Mouse (Mus musculus) MEL (cell line): ENCODE data around the gene Bcl10. TPM values are rescaled to one million over a fixed set of nuclear protein-coding genes. Genes with fewer than 3 reads are reported as not detected.

Experiments
- DNase-seq: peaks from one replicate; pipeline ENCODE4 v3.0.0; 2011; ENCODE audit warnings: low read depth, low spot score
- H3K27ac ChIP-seq: 2 replicates; pipeline ENCODE4 v1.5.1; 2012; ENCODE audit warnings: low read depth, mild to moderate bottlenecking, control low read depth, low read length, moderate library complexity; ENCODE audit not compliant: control insufficient read depth
- H3K27me3 ChIP-seq, 2 experiments: fragments of 150-350 bp in 1 of 2; sonication (generic) in 1 of 2; 2 replicates each; pipeline ENCODE4 v1.6.1; 2012; ENCODE audit warnings: low read length in 2 of 2, mild to moderate bottlenecking in 2 of 2, improper control_type of control experiment in 1 of 2, moderate library complexity in 1 of 2; ENCODE audit not compliant: insufficient read depth in 2 of 2, control insufficient read depth in 1 of 2
- H3K36me3 ChIP-seq, 2 experiments: 2 replicates each; pipeline ENCODE4 v1.6.1; 2012 to 2014; ENCODE audit warnings: low read length in 2 of 2, improper control_type of control experiment in 1 of 2, inconsistent platforms in 1 of 2, mild to moderate bottlenecking in 1 of 2; ENCODE audit not compliant: insufficient read depth in 2 of 2, control insufficient read depth in 1 of 2
- H3K4me1 ChIP-seq, 2 experiments: fragments of 150-350 bp in 1 of 2; sonication (generic) in 1 of 2; 2 replicates each; pipeline ENCODE4 v1.6.1; 2012; ENCODE audit warnings: low read length in 2 of 2, improper control_type of control experiment in 1 of 2, mild to moderate bottlenecking in 1 of 2; ENCODE audit not compliant: insufficient read depth in 2 of 2, control insufficient read depth in 1 of 2
- H3K4me3 ChIP-seq, 2 experiments: fragments of 150-350 bp in 1 of 2; sonication (generic) in 1 of 2; 2 replicates each; pipeline ENCODE4 v1.5.1; 2012; ENCODE audit warnings: low read depth in 2 of 2, low read length in 2 of 2, mild to moderate bottlenecking in 2 of 2, moderate library complexity in 2 of 2, control low read depth in 1 of 2, improper control_type of control experiment in 1 of 2; ENCODE audit not compliant: control insufficient read depth in 1 of 2, insufficient read depth in 1 of 2
- H3K79me2 ChIP-seq: 2 replicates; pipeline ENCODE4 v1.6.1; 2012; ENCODE audit warnings: mild to moderate bottlenecking, low read length, moderate library complexity; ENCODE audit not compliant: control insufficient read depth, poor library complexity, insufficient read depth
- H3K9ac ChIP-seq: 2 replicates; pipeline ENCODE4 v1.6.1; 2012; ENCODE audit warnings: low read depth, mild to moderate bottlenecking, control low read depth, low read length, moderate library complexity; ENCODE audit not compliant: control insufficient read depth, poor library complexity, severe bottlenecking
- H3K9me3 ChIP-seq: fragments of 150-350 bp; sonication (generic); replicated peaks from 2 replicates; pipeline ENCODE4 v1.6.1; 2012; ENCODE audit warnings: mild to moderate bottlenecking, low read length, improper control_type of control experiment, moderate library complexity; ENCODE audit not compliant: insufficient read depth
- BHLHE40 ChIP-seq: IDR thresholded peaks from 2 replicates; pipeline ENCODE4 v1.6.1; 2012; ENCODE audit warnings: low read depth, mild to moderate bottlenecking, inconsistent platforms, low read length, improper control_type of control experiment, borderline replicate concordance
- CHD1 ChIP-seq: IDR thresholded peaks from 2 replicates; pipeline ENCODE4 v1.6.1; 2012; ENCODE audit warnings: low read depth, mild to moderate bottlenecking, inconsistent platforms, low read length, improper control_type of control experiment
- CTCF ChIP-seq, 3 experiments: IDR thresholded peaks in 2 of 3; conservative IDR thresholded peaks in 1 of 3; 2 replicates each; pipeline ENCODE4 v1.5.1; 2011 to 2012; ENCODE audit warnings: low read length in 3 of 3, low read depth in 2 of 3, mild to moderate bottlenecking in 2 of 3, improper control_type of control experiment in 1 of 3, inconsistent platforms in 1 of 3, mixed read lengths in 1 of 3, moderate library complexity in 1 of 3; ENCODE audit not compliant: control insufficient read depth in 1 of 3, insufficient read depth in 1 of 3, poor library complexity in 1 of 3, severe bottlenecking in 1 of 3
- ELF1 ChIP-seq: IDR thresholded peaks from 2 replicates; pipeline ENCODE4 v1.6.1; 2014; ENCODE audit warnings: low read depth, mild to moderate bottlenecking, inconsistent platforms, low read length, improper control_type of control experiment, moderate library complexity
- EP300 ChIP-seq, 2 experiments: IDR thresholded peaks; 2 replicates each; pipeline ENCODE4 v1.6.1; 2011; ENCODE audit warnings: improper control_type of control experiment in 2 of 2, low read length in 2 of 2, low read depth in 1 of 2, mild to moderate bottlenecking in 1 of 2
- ETS1 ChIP-seq: IDR thresholded peaks from 2 replicates; pipeline ENCODE4 v1.6.1; 2012; ENCODE audit warnings: low read depth, mild to moderate bottlenecking, inconsistent platforms, low read length, improper control_type of control experiment, moderate library complexity
- GABPA ChIP-seq: IDR thresholded peaks from 2 replicates; pipeline ENCODE4 v1.6.1; 2012; ENCODE audit warnings: low read depth, mild to moderate bottlenecking, inconsistent platforms, low read length, improper control_type of control experiment, moderate library complexity
- GATA1 ChIP-seq: IDR thresholded peaks from 2 replicates; pipeline ENCODE4 v1.6.1; 2011; ENCODE audit warnings: low read depth, low read length, improper control_type of control experiment
- HCFC1 ChIP-seq: IDR thresholded peaks from 2 replicates; pipeline ENCODE4 v1.6.1; 2012; ENCODE audit warnings: low read depth, mild to moderate bottlenecking, inconsistent platforms, low read length, improper control_type of control experiment, moderate library complexity
- KAT2A ChIP-seq: conservative IDR thresholded peaks from 2 replicates; pipeline ENCODE4 v1.6.1; 2012; ENCODE audit warnings: low read depth, low read length, improper control_type of control experiment, inconsistent platforms
- MAFK ChIP-seq: IDR thresholded peaks from 2 replicates; pipeline ENCODE4 v1.6.1; 2011; ENCODE audit warnings: low read depth, mild to moderate bottlenecking, low read length, improper control_type of control experiment, borderline replicate concordance
- MAX ChIP-seq: IDR thresholded peaks from 2 replicates; pipeline ENCODE4 v1.6.1; 2011; ENCODE audit warnings: low read length, improper control_type of control experiment
- MEF2A ChIP-seq: IDR thresholded peaks from 2 replicates; pipeline ENCODE4 v1.6.1; 2014; ENCODE audit warnings: low read depth, mild to moderate bottlenecking, inconsistent platforms, low read length, improper control_type of control experiment; ENCODE audit not compliant: poor library complexity, insufficient replicate concordance, severe bottlenecking; ENCODE audit errors: extremely low read depth
- MXI1 ChIP-seq: IDR thresholded peaks from 2 replicates; pipeline ENCODE4 v1.6.1; 2011; ENCODE audit warnings: mild to moderate bottlenecking, low read depth, low read length, improper control_type of control experiment
- MYB ChIP-seq: IDR thresholded peaks from 2 replicates; pipeline ENCODE4 v1.6.1; 2011; ENCODE audit warnings: mild to moderate bottlenecking, low read depth, low read length, improper control_type of control experiment
- NELFE ChIP-seq: IDR thresholded peaks from 2 replicates; pipeline ENCODE4 v1.6.1; 2011; ENCODE audit warnings: low read depth, low read length, improper control_type of control experiment
- NRF1 ChIP-seq: IDR thresholded peaks from 2 replicates; pipeline ENCODE4 v1.6.1; 2014; ENCODE audit warnings: low read depth, mild to moderate bottlenecking, inconsistent platforms, low read length, improper control_type of control experiment, moderate library complexity; ENCODE audit not compliant: poor library complexity, insufficient read depth, severe bottlenecking
- POLR2AphosphoS2 ChIP-seq: IDR thresholded peaks from 2 replicates; pipeline ENCODE4 v1.6.1; 2011; ENCODE audit warnings: low read length, improper control_type of control experiment
- POLR2AphosphoS5 ChIP-seq: IDR thresholded peaks from 2 replicates; pipeline ENCODE4 v1.6.1; 2012; ENCODE audit warnings: low read depth, borderline replicate concordance, mild to moderate bottlenecking, inconsistent platforms, low read length, moderate library complexity, mixed read lengths
- RCOR1 ChIP-seq: IDR thresholded peaks from 2 replicates; pipeline ENCODE4 v1.6.1; 2012; ENCODE audit warnings: low read depth, mild to moderate bottlenecking, inconsistent platforms, low read length, improper control_type of control experiment
- SIN3A ChIP-seq: IDR thresholded peaks from 2 replicates; pipeline ENCODE4 v1.6.1; 2012; ENCODE audit warnings: low read length, improper control_type of control experiment, inconsistent platforms
- SMC3 ChIP-seq: IDR thresholded peaks from 2 replicates; pipeline ENCODE4 v1.6.1; 2011; ENCODE audit warnings: low read depth, low read length, improper control_type of control experiment
- TAL1 ChIP-seq: IDR thresholded peaks from 2 replicates; pipeline ENCODE4 v1.6.1; 2012; ENCODE audit warnings: mild to moderate bottlenecking, inconsistent platforms, low read length, moderate library complexity, mixed read lengths
- TBP ChIP-seq: IDR thresholded peaks from 2 replicates; pipeline ENCODE4 v1.8.0; 2011; ENCODE audit warnings: low read depth, low read length, improper control_type of control experiment
- TCF12 ChIP-seq: IDR thresholded peaks from 2 replicates; pipeline ENCODE4 v1.6.1; 2014; ENCODE audit warnings: low read depth, mild to moderate bottlenecking, inconsistent platforms, low read length, improper control_type of control experiment, moderate library complexity
- ZC3H11A ChIP-seq: IDR thresholded peaks from 2 replicates; pipeline ENCODE4 v1.6.1; 2012; ENCODE audit warnings: low read depth, mild to moderate bottlenecking, inconsistent platforms, low read length, improper control_type of control experiment
- ZKSCAN1 ChIP-seq: IDR thresholded peaks from 2 replicates; pipeline ENCODE4 v1.6.1; 2012; ENCODE audit warnings: low read depth, mild to moderate bottlenecking, inconsistent platforms, low read length, improper control_type of control experiment, moderate library complexity
- ZNF384 ChIP-seq: IDR thresholded peaks from 2 replicates; pipeline ENCODE4 v1.6.1; 2012; ENCODE audit warnings: low read depth, mild to moderate bottlenecking, inconsistent platforms, low read length, improper control_type of control experiment
- polyA plus RNA-seq, 2 experiments: library from polyadenylated mRNA; stranded (reverse) in 1 of 2; unstranded in 1 of 2; fragments of >175 nt in 1 of 2; fragments of >200 nt in 1 of 2; gene quantifications; 2 replicates each; pipeline versions ENCODE4 v1.2.1 to v1.2.4; 2012; ENCODE audit warnings: low replicate concordance in 2 of 2, low read depth in 1 of 2; ENCODE audit not compliant: insufficient read length in 2 of 2, insufficient read depth in 1 of 2, missing spikeins in 1 of 2
- total RNA-seq: library from RNA; depleted of rRNA; stranded (reverse); fragments of 300-350 nt; gene quantifications from 2 replicates; pipeline ENCODE4 v1.2.3, GENCODE M21; 2012

Gene Bcl10
- total and polyA plus RNA-seq, 3 experiments, result 25.0 to 30.4 TPM; not detected in 1

DNA sequence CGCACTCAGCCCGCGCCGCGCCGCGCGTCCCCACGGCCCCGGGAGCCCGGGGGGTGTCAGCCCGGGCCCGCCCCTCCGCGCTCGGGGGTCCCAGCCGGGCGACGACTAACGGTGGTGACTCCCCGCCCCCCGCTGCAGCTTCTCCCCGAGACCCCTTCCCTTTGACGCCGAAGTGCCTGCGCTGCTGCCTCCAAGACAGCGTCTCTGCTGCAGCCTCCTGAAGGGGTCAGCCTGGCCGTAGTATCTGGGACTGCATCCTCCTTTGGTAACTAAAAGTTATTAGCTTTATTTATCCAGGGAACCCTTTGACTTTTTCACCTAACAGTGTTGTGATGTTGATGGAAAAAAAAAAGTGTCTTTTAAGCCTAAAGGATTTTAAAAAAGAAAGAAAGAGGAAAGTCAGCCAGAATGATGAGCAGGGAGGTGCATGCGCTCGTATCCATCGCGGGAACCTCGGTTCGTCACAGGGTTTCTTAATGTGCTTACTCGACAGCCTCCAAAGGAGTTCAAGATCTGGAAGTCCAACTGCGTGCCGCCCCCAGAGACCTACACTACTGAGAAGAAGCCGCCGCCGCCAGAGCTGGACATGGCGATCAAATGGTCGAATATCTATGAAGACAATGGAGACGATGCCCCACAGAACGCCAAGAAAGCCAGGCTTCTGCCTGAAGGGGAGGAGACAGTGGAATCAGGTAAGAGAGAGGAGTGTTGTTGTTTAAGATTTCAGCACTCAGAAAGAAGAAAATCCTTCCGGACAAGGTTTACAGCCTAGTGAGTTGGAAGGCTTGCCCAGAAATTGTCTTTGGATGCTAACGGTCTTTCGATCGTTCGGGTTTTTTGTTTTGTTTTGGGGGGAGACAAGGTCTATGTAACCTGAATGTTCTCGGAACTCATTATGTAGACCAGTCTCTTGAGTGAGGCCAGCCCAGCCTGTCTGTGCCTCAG lies 16.1 kb downstream of the Bcl10 start:
- Histone ChIP-seq H3K9me3 (no peaks in the 10 kb centered on the region), H3K27ac (peak overlapping the region; percentile 29; the same call in 1 of the 2 replicates), H3K4me3 (peak overlapping the region; percentile 96 to 99), H3K36me3 (peaks cover 2 to 34% of the 10 kb centered on the region in 2 experiments; a peak in 3 of 4 replicates), H3K9ac (peak overlapping the region; percentile 96)
- no peak for TF ChIP-seq ZNF384
- no peak for TF ChIP-seq POLR2AphosphoS2
- no peak for TF ChIP-seq KAT2A
- no peak for TF ChIP-seq ZC3H11A
- TF ChIP-seq NELFE, result no peak
- no peak for TF ChIP-seq ETS1
- no peak for TF ChIP-seq POLR2AphosphoS5
- TF ChIP-seq ZKSCAN1, result no peak
- no peak for TF ChIP-seq GABPA
- TF ChIP-seq MXI1, result no peak
- TF ChIP-seq NRF1, result no peak
- no peak for TF ChIP-seq HCFC1
- no peak for TF ChIP-seq MAX
- TF ChIP-seq, all 39 proteins: peak for 0
- DNase-seq, result no peak
- H3K4me1 ChIP-seq, result peaks cover 3 to 23% of the 10 kb centered on the region in 2 experiments
- no peaks in the 10 kb centered on the region for H3K27me3 ChIP-seq
- peaks cover 23% of the 10 kb centered on the region for H3K79me2 ChIP-seq

DNA sequence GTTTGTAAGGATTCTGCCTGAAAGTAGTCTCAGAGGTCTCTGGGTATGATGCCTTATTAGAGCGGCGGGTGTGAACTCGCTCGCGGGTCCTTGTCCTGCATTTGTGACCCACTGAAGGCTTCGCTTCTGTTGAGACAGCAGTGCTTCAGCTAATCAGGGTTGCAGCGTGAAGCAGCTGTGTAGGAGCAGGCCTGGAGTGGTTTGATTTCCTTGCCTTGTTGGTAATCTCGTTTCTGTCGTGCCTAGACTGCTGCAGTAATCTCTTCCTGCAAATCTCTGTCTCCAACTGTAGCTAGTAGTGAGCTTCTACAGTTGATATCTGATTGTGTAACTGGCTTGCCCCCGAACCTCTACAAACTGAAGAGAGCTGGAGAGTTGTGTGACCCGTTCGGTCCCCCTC lies 16.8 kb downstream of the Bcl10 start:
- Histone ChIP-seq H3K4me1 (peaks cover 3 to 23% of the 10 kb centered on the region in 2 experiments), H3K9me3 (no peaks in the 10 kb centered on the region), H3K27me3 (no peaks in the 10 kb centered on the region), H3K4me3 (peak overlapping the region; percentile 96 to 99), H3K79me2 (peaks cover 23% of the 10 kb centered on the region), H3K36me3 (peaks cover 2 to 36% of the 10 kb centered on the region in 2 experiments; a peak in 2 of 4 replicates), H3K27ac (peak overlapping the region; percentile 29; the same call in 1 of the 2 replicates), H3K9ac (peak overlapping the region; percentile 26; the same call in 1 of the 2 replicates)
- DNase-seq, result peak; percentile 76
- peak; percentile 90 to 95 for TF ChIP-seq EP300 (IDR thresholded peaks at IDR 0.05; ENCODE audit: low read depth in 1 of 2, low read length in 2 of 2)
- peak; percentile 73 for TF ChIP-seq MAX
- no peak for TF ChIP-seq ZNF384
- peak; percentile 93 for TF ChIP-seq MXI1
- 0 out of 2 replicates have a peak, but pooled peaks have one; percentile 16 for TF ChIP-seq SMC3
- TF ChIP-seq TAL1, result peak; percentile 96
- peak; percentile 91 for TF ChIP-seq MYB
- TF ChIP-seq SIN3A, result peak; percentile 88
- TF ChIP-seq BHLHE40, result peak; percentile 84
- TF ChIP-seq TBP, result no peak
- TF ChIP-seq MEF2A, result 0 out of 2 replicates have a peak, but pooled peaks have one; percentile 24
- peak; percentile 98 for TF ChIP-seq GATA1
- TF ChIP-seq TCF12, result peak; percentile 98
- no peak for TF ChIP-seq CHD1
- no peak for TF ChIP-seq CTCF (IDR thresholded peaks at IDR 0.05 in 2 of 3, conservative IDR thresholded peaks at IDR 0.05 in 1 of 3; ENCODE audit: control insufficient read depth in 1 of 3, insufficient read depth in 1 of 3, low read depth in 2 of 3, low read length in 3 of 3, poor library complexity in 1 of 3, severe bottlenecking in 1 of 3)
- 0 out of 2 replicates have a peak, but pooled peaks have one; percentile 41 for TF ChIP-seq ELF1
- peak; percentile 90 for TF ChIP-seq ETS1
- peak; percentile 63; the same call in 1 of the 2 replicates for TF ChIP-seq MAFK
- peak; percentile 100 for TF ChIP-seq RCOR1
